Mouse (Mus musculus) bone marrow, adult 2 months (tissue): ENCODE results near the gene 4921530L21Rik.

Experiments used
- CTCF ChIP-seq: fragments of 200-500 bp; IDR thresholded peaks from 2 replicates; pipeline ENCODE4 v1.5.1; 2011; ENCODE audit warnings: low read length, control low read depth; ENCODE audit not compliant: control insufficient read depth, insufficient read depth
- POLR2A ChIP-seq: fragments of 200-500 bp; IDR thresholded peaks from 2 replicates; pipeline ENCODE4 v1.6.1; 2011; ENCODE audit warnings: low read depth, mild to moderate bottlenecking, control low read depth, low read length, borderline replicate concordance; ENCODE audit not compliant: control insufficient read depth

GRCm38 (mm10) chr14:95872020-95872419 lies 9.0 kb upstream of the 4921530L21Rik start:
- TF ChIP-seq POLR2A (no peak), CTCF (no peak)
